Mouse (Mus musculus) lung, embryonic 16.5 days (tissue): Measurements from ENCODE around the gene Fam57b. TPM values are rescaled to one million over a fixed set of nuclear protein-coding genes. Genes with fewer than 3 reads are reported as not detected.

Source experiments
- ATAC-seq: fragments of 200-750 bp; cut with Nextera tagmentation; 2 replicates; pipeline ENCODE4 v1.8.0; 2017; ENCODE audit warnings: low read depth, mild to moderate bottlenecking, moderate library complexity
- H3K27ac ChIP-seq: fragments of 300-500 bp; sonication (generic); 2 replicates; pipeline ENCODE4 v1.5.1; 2014; ENCODE audit warnings: mild to moderate bottlenecking, control low read depth, low read length
- H3K27me3 ChIP-seq: fragments of 300-500 bp; sonication (generic); 2 replicates; pipeline ENCODE4 v1.6.1; 2014; ENCODE audit warnings: low read depth, low read length, mixed read lengths; ENCODE audit not compliant: control insufficient read depth, insufficient read depth
- H3K36me3 ChIP-seq: fragments of 300-500 bp; sonication (generic); 2 replicates; pipeline ENCODE4 v1.6.1; 2014; ENCODE audit warnings: low read length; ENCODE audit not compliant: control insufficient read depth, insufficient read depth
- H3K4me1 ChIP-seq: fragments of 300-500 bp; sonication (generic); replicated peaks from 2 replicates; pipeline ENCODE4 v1.6.1; 2014; ENCODE audit warnings: low read length, mixed read lengths; ENCODE audit not compliant: control insufficient read depth, insufficient read depth
- H3K4me2 ChIP-seq: fragments of 300-500 bp; sonication (generic); 2 replicates; pipeline ENCODE4 v1.6.1; 2014; ENCODE audit warnings: low read depth, low read length, control low read depth
- H3K4me3 ChIP-seq: fragments of 300-500 bp; sonication (generic); 2 replicates; pipeline ENCODE4 v1.5.1; 2014; ENCODE audit warnings: mild to moderate bottlenecking, low read length, control low read depth
- H3K9ac ChIP-seq: fragments of 300-500 bp; sonication (generic); 2 replicates; pipeline ENCODE4 v1.6.1; 2014; ENCODE audit warnings: low read length, control low read depth
- H3K9me3 ChIP-seq: fragments of 300-500 bp; sonication (generic); 2 replicates; pipeline ENCODE4 v1.6.1; 2016; ENCODE audit warnings: low read length; ENCODE audit not compliant: control insufficient read depth
- WGBS: fragments of 180-500 bp; shearing (Covaris S2); extraction: QIAGEN DNeasy Blood & Tissue Kit; methylation state at CpG from one replicate; pipeline ENCODE4 v1.1.7; 2014; 5-methylcytosine and 5-hydroxymethylcytosine counted together
- polyA plus RNA-seq: library from polyadenylated mRNA; unstranded; fragments of >200 nt; fragmentation: Nextera tagmentation; extraction: Ambion mirVana; gene quantifications from 2 replicates; pipeline ENCODE4 v1.2.1, GENCODE M21; 2015

The Fam57b gene
- polyA plus RNA-seq, 1 experiment from 2014 or later = 0.36 TPM

- peaks cover 23% of the 10 kb centered on the region for H3K36me3 ChIP-seq
- no peaks in the 10 kb centered on the region for H3K27me3 ChIP-seq
- H3K4me3 ChIP-seq = peak overlapping the region; percentile 86
- no peak for ATAC-seq
- 42% methylated on average over 4 of the region's 4 CpGs for WGBS
- peak overlapping the region; percentile 93 for H3K9ac ChIP-seq
- H3K4me1 ChIP-seq = peaks cover 24% of the 10 kb centered on the region
- no peaks in the 10 kb centered on the region for H3K9me3 ChIP-seq
- H3K4me2 ChIP-seq = peak overlapping the region; percentile 80
- H3K27ac ChIP-seq = peak overlapping the region; percentile 98
These were observed 36.5 kb upstream of the Fam57b start for GRCm38 (mm10) chr7:126760956-126761355.

GRCm38 (mm10) chr7:126761529-126762067, 35.9 kb upstream of the Fam57b start:
- WGBS = 42% methylated on average over 6 of the region's 6 CpGs
- no peak for ATAC-seq
- H3K36me3 ChIP-seq = peaks cover 23% of the 10 kb centered on the region
- peaks cover 24% of the 10 kb centered on the region for H3K4me1 ChIP-seq
- H3K27ac ChIP-seq = peak overlapping the region; percentile 98
- peak overlapping the region; percentile 93 for H3K9ac ChIP-seq
- H3K27me3 ChIP-seq = no peaks in the 10 kb centered on the region
- no peaks in the 10 kb centered on the region for H3K9me3 ChIP-seq
- peak overlapping the region; percentile 80 for H3K4me2 ChIP-seq
- peak overlapping the region; percentile 86; the same call in 1 of the 2 replicates for H3K4me3 ChIP-seq

GRCm38 (mm10) chr7:126762471-126763008, 34.9 kb upstream of the Fam57b start:
- no peak for ATAC-seq
- WGBS = 43% methylated on average over 17 of the region's 17 CpGs
- Histone ChIP-seq H3K9ac (peak overlapping the region; percentile 40), H3K27ac (peak overlapping the region; percentile 98; the same call in 1 of the 2 replicates), H3K9me3 (no peaks in the 10 kb centered on the region), H3K36me3 (peaks cover 31% of the 10 kb centered on the region), H3K4me2 (peak overlapping the region; percentile 9; the same call in 1 of the 2 replicates), H3K4me3 (no peak overlapping the region), H3K4me1 (peaks cover 24% of the 10 kb centered on the region), H3K27me3 (no peaks in the 10 kb centered on the region)

- Histone ChIP-seq H3K4me1 (peaks cover 23% of the 10 kb centered on the region), H3K9ac (no peak overlapping the region), H3K27me3 (no peaks in the 10 kb centered on the region), H3K4me3 (no peak overlapping the region), H3K9me3 (no peaks in the 10 kb centered on the region), H3K27ac (no peak overlapping the region), H3K4me2 (no peak overlapping the region), H3K36me3 (peaks cover 52% of the 10 kb centered on the region)
- ATAC-seq = no peak
- 68% methylated on average over 9 of the region's 9 CpGs for WGBS
These were observed 31.9 kb upstream of the Fam57b start for GRCm38 (mm10) chr7:126765540-126765939.

GRCm38 (mm10) chr7:126766201-126766600, 31.3 kb upstream of the Fam57b start, which contains the start of gene Gdpd3:
Gdpd3 (plus strand) TSS chr7:126766334.
- Histone ChIP-seq H3K4me1 (peaks cover 16% of the 10 kb centered on the region), H3K9ac (no peak within 1 kb of the TSS), H3K36me3 (peaks cover 55% of the 10 kb centered on the region), H3K9me3 (no peaks in the 10 kb centered on the region), H3K4me3 (no peak within 1 kb of the TSS), H3K27ac (no peak within 1 kb of the TSS), H3K4me2 (no peak within 1 kb of the TSS), H3K27me3 (no peaks in the 10 kb centered on the region)
- ATAC-seq = peak; percentile 31; the same call in 1 of the 2 replicates
- WGBS = 87% methylated on average over 16 of the region's 16 CpGs

GRCm38 (mm10) chr7:126767001-126767400, 30.5 kb upstream of the Fam57b start:
- Histone ChIP-seq H3K4me2 (no peak overlapping the region), H3K27ac (no peak overlapping the region), H3K4me1 (peaks cover 8% of the 10 kb centered on the region), H3K9me3 (no peaks in the 10 kb centered on the region), H3K27me3 (no peaks in the 10 kb centered on the region), H3K9ac (no peak overlapping the region), H3K4me3 (no peak overlapping the region), H3K36me3 (peaks cover 55% of the 10 kb centered on the region)
- ATAC-seq = no peak
- 83% methylated on average over 8 of the region's 8 CpGs for WGBS

- H3K36me3 ChIP-seq = peaks cover 36% of the 10 kb centered on the region
- ATAC-seq = no peak
- no peaks in the 10 kb centered on the region for H3K27me3 ChIP-seq
- no peaks in the 10 kb centered on the region for H3K9me3 ChIP-seq
- H3K9ac ChIP-seq = no peak overlapping the region
- no peak overlapping the region for H3K4me3 ChIP-seq
- WGBS = 80% methylated on average over 12 of the region's 12 CpGs
- H3K4me2 ChIP-seq = no peak overlapping the region
- H3K4me1 ChIP-seq = peaks cover 4% of the 10 kb centered on the region
- H3K27ac ChIP-seq = no peak overlapping the region
These were observed 26.7 kb upstream of the Fam57b start for GRCm38 (mm10) chr7:126770784-126771183.

GRCm38 (mm10) chr7:126773351-126773750, 24.1 kb upstream of the Fam57b start:
- Histone ChIP-seq H3K4me2 (no peak overlapping the region), H3K27me3 (no peaks in the 10 kb centered on the region), H3K4me1 (peaks cover 20% of the 10 kb centered on the region), H3K27ac (no peak overlapping the region), H3K36me3 (peaks cover 19% of the 10 kb centered on the region), H3K9ac (no peak overlapping the region), H3K9me3 (no peaks in the 10 kb centered on the region), H3K4me3 (no peak overlapping the region)
- 83% methylated on average over 2 of the region's 2 CpGs for WGBS
- ATAC-seq = no peak

GRCm38 (mm10) chr7:126774463-126774862, 23.0 kb upstream of the Fam57b start:
- H3K9ac ChIP-seq = no peak overlapping the region
- no peaks in the 10 kb centered on the region for H3K27me3 ChIP-seq
- no peaks in the 10 kb centered on the region for H3K9me3 ChIP-seq
- no peak overlapping the region for H3K4me2 ChIP-seq
- ATAC-seq = no peak
- peaks cover 20% of the 10 kb centered on the region for H3K4me1 ChIP-seq
- peaks cover 16% of the 10 kb centered on the region for H3K36me3 ChIP-seq
- no peak overlapping the region for H3K27ac ChIP-seq
- H3K4me3 ChIP-seq = no peak overlapping the region
- WGBS = 66% methylated on average over 2 of the region's 2 CpGs
